Mouse (Mus musculus) T-cell, adult 66 days (primary cell): ENCODE measurements around the gene Armh1. TPM values are rescaled to one million over a fixed set of nuclear protein-coding genes. Genes with fewer than 3 reads are reported as not detected.

Source experiments
- total RNA-seq, 2 experiments: library from RNA; stranded (reverse); gene quantifications; 3 replicates in 1 of 2; 4 replicates in 1 of 2; pipeline ENCODE4 v1.2.4; 2023

Armh1 gene
- total RNA-seq = not detected

GRCm38 (mm10) chr4:117251801-117252316 lies at the start of gene Armh1, which contains the start of gene Tmem53:
Armh1 (minus strand) TSS chr4:117252125.
Tmem53 (plus strand) TSS chr4:117251951.

GRCm38 (mm10) chr4:117181863-117182758 lies 69.8 kb downstream of the Armh1 start, which contains the start of gene Kif2c:
Kif2c (minus strand) TSS chr4:117182639.

Other genes starting within 250 kb of the Armh1 start
- gene Eif2b3, start 232.7 kb downstream of the Armh1 start, total RNA-seq = 10 to 100 TPM; 25.4 to 27.5 TPM
- under 1 TPM in 1 of 2 experiments, not detected in 1; 0.12 TPM for gene Ptch2, start 156.1 kb downstream of the Armh1 start, total RNA-seq
- 10 to 100 TPM; 28.6 to 36.8 TPM for gene Btbd19, start 126.4 kb downstream of the Armh1 start, total RNA-seq
- not detected for gene Tctex1d4, start 125.3 kb downstream of the Armh1 start, total RNA-seq
- 10 to 100 TPM; 41.5 to 51.3 TPM for gene Plk3, start 118.2 kb downstream of the Armh1 start, total RNA-seq
- 1,000 to 10,000 TPM; 2,977 to 3,023 TPM for gene Rps8, start 95.9 kb downstream of the Armh1 start, total RNA-seq
- 1 to 10 TPM in 1 of 2 experiments, under 1 TPM in 1; 0.71 to 2.8 TPM for gene Kif2c, start 69.5 kb downstream of the Armh1 start, total RNA-seq
- gene Tmem53, start 174 bp downstream of the Armh1 start, total RNA-seq = not detected
- gene Rnf220, start 244.9 kb upstream of the Armh1 start, total RNA-seq = 100 to 1,000 TPM; 162 to 178 TPM